Mouse (Mus musculus) liver, adult 2 months (tissue): Measurements from ENCODE around the gene Ptk7.

Experiments
- CTCF ChIP-seq: fragments of 200-500 bp; IDR thresholded peaks from 2 replicates; pipeline ENCODE4 v1.5.1; 2011; ENCODE audit warnings: low read depth, low read length, control low read depth
- POLR2A ChIP-seq: fragments of 200-500 bp; IDR thresholded peaks from 2 replicates; pipeline ENCODE4 v1.6.1; 2011; ENCODE audit warnings: low read length, control low read depth; ENCODE audit not compliant: insufficient read depth; ENCODE audit errors: extremely low read depth

GRCm38 (mm10) chr17:46636831-46637523 lies 7.7 kb upstream of the Ptk7 start:
- TF ChIP-seq CTCF = peak; percentile 38; the same call in 1 of the 2 replicates
- no peak for TF ChIP-seq POLR2A
